Mouse (Mus musculus): ENCODE data around the gene Ano6. TPM values are rescaled to one million over a fixed set of nuclear protein-coding genes. Genes with fewer than 3 reads are reported as not detected.

Gene Ano6
- total RNA-seq, 2 experiments from 2014 or later = 21.1 to 22.2 TPM

- DNase-seq (ENCODE audit: low spot score in 2 of 2) = no peak
- intact Hi-C loops (cut with DNase I) = loop anchor here (5.0 kb wide), 1 partner anchor 172 kb away; no protein-coding TSS in a partner anchor
These were observed 153.7 kb downstream of the Ano6 start for GRCm38 (mm10) chr15:95944299-95944698.

GRCm38 (mm10) chr15:95945951-95946708 lies 155.5 kb downstream of the Ano6 start:
- intact Hi-C loops (cut with DNase I) = no loop called here

GRCm38 (mm10) chr15:95948411-95948810 lies 157.8 kb downstream of the Ano6 start:
- intact Hi-C loops (cut with DNase I) = no loop called here
- no peak for DNase-seq (ENCODE audit: low spot score in 2 of 2)

More at GRCm38 (mm10) chr15:95945951-95946708, 155.5 kb downstream of the Ano6 start:
- no peak for DNase-seq (ENCODE audit: low spot score in 2 of 2)

- intact Hi-C loops (cut with DNase I) = no loop called here
- DNase-seq (ENCODE audit: low spot score in 2 of 2) = no peak
These were observed 158.7 kb downstream of the Ano6 start for GRCm38 (mm10) chr15:95949336-95949735.

GRCm38 (mm10) chr15:95951497-95951896 lies 160.9 kb downstream of the Ano6 start:
- no peak for DNase-seq (ENCODE audit: low spot score in 2 of 2)
- intact Hi-C loops (cut with DNase I) = no loop called here

GRCm38 (mm10) chr15:95956692-95957091 lies 166.0 kb downstream of the Ano6 start:
- intact Hi-C loops (cut with DNase I) = no loop called here

GRCm38 (mm10) chr15:95962411-95963123 lies 171.9 kb downstream of the Ano6 start:
- intact Hi-C loops (cut with DNase I) = no loop called here
- DNase-seq (ENCODE audit: low spot score in 2 of 2) = no peak

More at GRCm38 (mm10) chr15:95956692-95957091, 166.0 kb downstream of the Ano6 start:
- DNase-seq (ENCODE audit: low spot score in 2 of 2) = no peak

GRCm38 (mm10) chr15:95963124-95963482 lies 172.5 kb downstream of the Ano6 start:
- DNase-seq (ENCODE audit: low spot score in 2 of 2) = no peak
- intact Hi-C loops (cut with DNase I) = no loop called here

- DNase-seq (ENCODE audit: low spot score in 2 of 2) = no peak
These were observed 173.0 kb downstream of the Ano6 start for GRCm38 (mm10) chr15:95963533-95964250.

GRCm38 (mm10) chr15:95964251-95964561 lies 173.6 kb downstream of the Ano6 start:
- no peak for DNase-seq (ENCODE audit: low spot score in 2 of 2)
- intact Hi-C loops (cut with DNase I) = no loop called here

More at GRCm38 (mm10) chr15:95963533-95964250, 173.0 kb downstream of the Ano6 start:
- intact Hi-C loops (cut with DNase I) = no loop called here

- intact Hi-C loops (cut with DNase I) = no loop called here
- DNase-seq (ENCODE audit: low spot score in 2 of 2) = no peak
These were observed 176.3 kb downstream of the Ano6 start for GRCm38 (mm10) chr15:95966979-95967378.

GRCm38 (mm10) chr15:95967516-95968196 lies 177.0 kb downstream of the Ano6 start:
- intact Hi-C loops (cut with DNase I) = no loop called here
- DNase-seq (ENCODE audit: low spot score in 2 of 2) = no peak

- DNase-seq (ENCODE audit: low spot score in 2 of 2) = no peak
- intact Hi-C loops (cut with DNase I) = no loop called here
These were observed 179.0 kb downstream of the Ano6 start for GRCm38 (mm10) chr15:95969596-95969995.

- DNase-seq (ENCODE audit: low spot score in 2 of 2) = no peak
- intact Hi-C loops (cut with DNase I) = no loop called here
These were observed 179.5 kb downstream of the Ano6 start for GRCm38 (mm10) chr15:95970176-95970575.

- DNase-seq (ENCODE audit: low spot score in 2 of 2) = no peak
- intact Hi-C loops (cut with DNase I) = no loop called here
These were observed 180.0 kb downstream of the Ano6 start for GRCm38 (mm10) chr15:95970691-95971090.

- intact Hi-C loops (cut with DNase I) = no loop called here
- DNase-seq (ENCODE audit: low spot score in 2 of 2) = no peak
These were observed 180.7 kb downstream of the Ano6 start for GRCm38 (mm10) chr15:95971302-95971701.

GRCm38 (mm10) chr15:95972156-95972555 lies 181.5 kb downstream of the Ano6 start:
- DNase-seq (ENCODE audit: low spot score in 2 of 2) = no peak
- intact Hi-C loops (cut with DNase I) = no loop called here

GRCm38 (mm10) chr15:95972621-95973020 lies 182.0 kb downstream of the Ano6 start:
- intact Hi-C loops (cut with DNase I) = no loop called here
- DNase-seq (ENCODE audit: low spot score in 2 of 2) = no peak

GRCm38 (mm10) chr15:95974021-95974597 lies 183.5 kb downstream of the Ano6 start:
- intact Hi-C loops (cut with DNase I) = no loop called here
- no peak for DNase-seq (ENCODE audit: low spot score in 2 of 2)

Measured in left cerebral cortex, postnatal 25 days (tissue).